Mouse (Mus musculus): Measurements from ENCODE around the gene Ahdc1. TPM values are rescaled to one million over a fixed set of nuclear protein-coding genes. Genes with fewer than 3 reads are reported as not detected.

The Ahdc1 gene
- polyA plus RNA-seq, 1 experiment from 2014 or later = 2.8 TPM

DNA sequence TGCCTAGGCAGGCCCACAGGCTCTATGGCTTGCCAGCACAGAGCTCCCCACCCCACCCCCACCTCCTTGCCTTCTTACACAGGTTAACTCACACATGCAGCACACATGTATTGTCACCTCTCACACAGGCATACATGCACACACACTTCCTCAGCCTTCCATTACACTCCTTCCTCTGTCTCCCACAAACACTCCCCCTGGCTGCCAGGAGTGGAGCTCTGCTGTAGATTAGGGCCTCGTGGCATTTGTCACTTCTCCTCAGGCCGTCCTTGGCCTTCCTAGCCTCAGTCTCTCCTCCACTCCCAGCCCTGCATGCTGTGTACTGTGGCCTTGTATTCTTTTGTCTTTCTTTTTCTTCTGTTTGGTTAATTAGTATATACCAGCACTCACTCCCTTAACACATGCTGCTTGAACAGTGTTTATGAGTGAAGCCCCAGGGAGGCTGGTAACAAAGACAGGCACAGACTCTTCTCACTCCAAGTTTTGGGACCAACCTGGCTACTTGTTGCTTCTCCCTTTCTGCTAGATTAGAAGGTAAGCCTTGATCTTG lies 15.8 kb downstream of the Ahdc1 start:
- 23% methylated on average over 2 of the region's 2 CpGs for WGBS
- no peak for TF ChIP-seq EP300 (optimal IDR thresholded peaks at IDR 0.05)
- peak; percentile 69 for TF ChIP-seq CTCF (IDR thresholded peaks at IDR 0.05; ENCODE audit: low read depth)
- DNase-seq (ENCODE audit: low spot score) (no peak), ATAC-seq (ENCODE audit: low FRiP score, low TSS enrichment) (no peak)
- peaks cover 22% of the 10 kb centered on the region for H3K4me1 ChIP-seq (replicated peaks; ENCODE audit: control insufficient read depth, insufficient read depth)
- no peaks in the 10 kb centered on the region for H3K9me3 ChIP-seq (ENCODE audit: control insufficient read depth, low read length)
- H3K4me3 ChIP-seq (ENCODE audit: low read depth, low read length) = no peak overlapping the region
- peak overlapping the region; percentile 77 for H3K27ac ChIP-seq (replicated peaks)
- no peak overlapping the region for H3K4me2 ChIP-seq (replicated peaks; ENCODE audit: low read depth)
- no peaks in the 10 kb centered on the region for H3K36me3 ChIP-seq (ENCODE audit: control insufficient read depth, insufficient read depth, low read length)
- no peak overlapping the region for H3K9ac ChIP-seq (ENCODE audit: low read length)
- no peaks in the 10 kb centered on the region for H3K27me3 ChIP-seq (ENCODE audit: control insufficient read depth, insufficient read depth, low read length)

DNA sequence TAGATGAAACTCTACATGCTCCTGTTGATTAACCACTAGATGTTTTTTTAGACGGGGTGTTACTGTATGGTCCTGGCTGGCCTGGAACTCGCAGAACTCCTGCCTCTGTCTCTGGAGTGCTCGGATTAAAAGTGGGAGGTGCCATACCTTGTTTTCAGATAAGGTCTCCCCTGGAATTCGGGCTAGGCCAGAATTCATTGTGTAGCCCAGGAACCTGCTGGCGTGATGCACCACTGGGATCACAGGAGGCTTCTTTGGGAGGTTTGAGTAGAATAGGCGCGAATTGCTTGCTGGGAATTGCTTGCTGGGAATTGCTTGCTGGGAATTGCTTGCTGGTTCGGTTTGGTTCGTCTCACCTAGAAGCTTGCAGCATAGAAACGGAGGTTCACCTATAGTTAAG lies 16.7 kb downstream of the Ahdc1 start:
- Histone ChIP-seq H3K4me3 (ENCODE audit: low read depth, low read length) (no peak overlapping the region), H3K9me3 (ENCODE audit: control insufficient read depth, low read length) (no peaks in the 10 kb centered on the region), H3K4me1 (replicated peaks; ENCODE audit: control insufficient read depth, insufficient read depth) (peaks cover 22% of the 10 kb centered on the region), H3K4me2 (replicated peaks; ENCODE audit: low read depth) (no peak overlapping the region), H3K9ac (ENCODE audit: low read length) (no peak overlapping the region), H3K27ac (replicated peaks) (0 out of 2 replicates have a peak overlapping the region, but pooled peaks have one; percentile 8), H3K36me3 (ENCODE audit: control insufficient read depth, insufficient read depth, low read length) (no peaks in the 10 kb centered on the region), H3K27me3 (ENCODE audit: control insufficient read depth, insufficient read depth, low read length) (no peaks in the 10 kb centered on the region)
- ATAC-seq (ENCODE audit: low FRiP score, low TSS enrichment) = no peak
- DNase-seq (ENCODE audit: low spot score) = no peak
- 67% methylated on average over 10 of the region's 10 CpGs for WGBS
- TF ChIP-seq CTCF (IDR thresholded peaks at IDR 0.05; ENCODE audit: low read depth) = no peak
- TF ChIP-seq EP300 (optimal IDR thresholded peaks at IDR 0.05) = no peak

DNA sequence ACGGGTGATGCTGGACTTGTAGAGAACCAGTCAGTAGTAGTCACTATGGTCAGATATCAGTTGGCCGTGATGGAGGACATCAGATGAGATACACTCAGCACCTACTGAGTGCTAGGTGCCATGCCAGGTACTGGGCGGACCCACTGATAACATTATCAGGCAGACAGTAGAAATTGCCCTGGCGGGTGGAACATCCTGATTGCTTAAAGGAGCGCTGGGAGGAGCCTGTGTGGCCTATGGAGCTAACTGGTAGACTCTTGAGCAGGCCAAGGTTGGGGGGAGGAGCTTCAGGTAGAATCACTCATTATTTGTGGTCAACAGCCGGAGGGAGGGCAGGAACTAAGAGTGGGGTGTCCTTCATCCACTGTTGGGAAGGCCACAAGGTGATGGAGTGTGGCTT lies 17.1 kb downstream of the Ahdc1 start:
- Histone ChIP-seq H3K4me2 (replicated peaks; ENCODE audit: low read depth) (no peak overlapping the region), H3K4me1 (replicated peaks; ENCODE audit: control insufficient read depth, insufficient read depth) (peaks cover 22% of the 10 kb centered on the region), H3K27ac (replicated peaks) (no peak overlapping the region), H3K9ac (ENCODE audit: low read length) (no peak overlapping the region), H3K27me3 (ENCODE audit: control insufficient read depth, insufficient read depth, low read length) (no peaks in the 10 kb centered on the region), H3K4me3 (ENCODE audit: low read depth, low read length) (no peak overlapping the region), H3K9me3 (ENCODE audit: control insufficient read depth, low read length) (no peaks in the 10 kb centered on the region), H3K36me3 (ENCODE audit: control insufficient read depth, insufficient read depth, low read length) (no peaks in the 10 kb centered on the region)
- DNase-seq (ENCODE audit: low spot score) (no peak), ATAC-seq (ENCODE audit: low FRiP score, low TSS enrichment) (no peak)
- WGBS = 85% methylated on average over 6 of the region's 6 CpGs
- no peak for TF ChIP-seq EP300 (optimal IDR thresholded peaks at IDR 0.05)
- no peak for TF ChIP-seq CTCF (IDR thresholded peaks at IDR 0.05; ENCODE audit: low read depth)

DNA sequence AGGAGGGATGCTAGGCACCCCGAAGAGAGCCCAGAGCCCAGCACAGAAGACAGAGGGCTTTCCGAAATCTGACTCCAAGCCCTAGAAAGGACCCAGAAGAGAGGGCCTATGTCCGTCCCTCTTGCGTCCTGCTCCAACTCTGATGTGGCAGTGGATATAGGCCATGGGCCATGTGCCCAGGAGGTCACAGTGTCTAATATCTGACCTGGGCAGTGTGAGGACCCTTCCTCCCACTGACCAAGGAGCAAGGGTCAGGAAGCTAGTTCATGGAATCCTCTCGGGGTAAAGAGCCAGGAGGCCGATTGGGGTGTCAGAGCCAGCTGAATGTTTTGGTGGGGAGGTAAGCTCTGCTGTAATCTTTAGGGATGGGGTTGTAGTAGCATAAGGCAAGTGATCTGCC lies 17.8 kb downstream of the Ahdc1 start:
- no peaks in the 10 kb centered on the region for H3K9me3 ChIP-seq (ENCODE audit: control insufficient read depth, low read length)
- DNase-seq (ENCODE audit: low spot score) (no peak), ATAC-seq (ENCODE audit: low FRiP score, low TSS enrichment) (no peak)
- no peak overlapping the region for H3K27ac ChIP-seq (replicated peaks)
- no peak overlapping the region for H3K9ac ChIP-seq (ENCODE audit: low read length)
- 88% methylated on average over 6 of the region's 6 CpGs for WGBS
- TF ChIP-seq EP300 (optimal IDR thresholded peaks at IDR 0.05) = no peak
- no peak for TF ChIP-seq CTCF (IDR thresholded peaks at IDR 0.05; ENCODE audit: low read depth)
- no peak overlapping the region for H3K4me2 ChIP-seq (replicated peaks; ENCODE audit: low read depth)
- H3K36me3 ChIP-seq (ENCODE audit: control insufficient read depth, insufficient read depth, low read length) = no peaks in the 10 kb centered on the region
- no peaks in the 10 kb centered on the region for H3K27me3 ChIP-seq (ENCODE audit: control insufficient read depth, insufficient read depth, low read length)
- peaks cover 22% of the 10 kb centered on the region for H3K4me1 ChIP-seq (replicated peaks; ENCODE audit: control insufficient read depth, insufficient read depth)
- no peak overlapping the region for H3K4me3 ChIP-seq (ENCODE audit: low read depth, low read length)

DNA sequence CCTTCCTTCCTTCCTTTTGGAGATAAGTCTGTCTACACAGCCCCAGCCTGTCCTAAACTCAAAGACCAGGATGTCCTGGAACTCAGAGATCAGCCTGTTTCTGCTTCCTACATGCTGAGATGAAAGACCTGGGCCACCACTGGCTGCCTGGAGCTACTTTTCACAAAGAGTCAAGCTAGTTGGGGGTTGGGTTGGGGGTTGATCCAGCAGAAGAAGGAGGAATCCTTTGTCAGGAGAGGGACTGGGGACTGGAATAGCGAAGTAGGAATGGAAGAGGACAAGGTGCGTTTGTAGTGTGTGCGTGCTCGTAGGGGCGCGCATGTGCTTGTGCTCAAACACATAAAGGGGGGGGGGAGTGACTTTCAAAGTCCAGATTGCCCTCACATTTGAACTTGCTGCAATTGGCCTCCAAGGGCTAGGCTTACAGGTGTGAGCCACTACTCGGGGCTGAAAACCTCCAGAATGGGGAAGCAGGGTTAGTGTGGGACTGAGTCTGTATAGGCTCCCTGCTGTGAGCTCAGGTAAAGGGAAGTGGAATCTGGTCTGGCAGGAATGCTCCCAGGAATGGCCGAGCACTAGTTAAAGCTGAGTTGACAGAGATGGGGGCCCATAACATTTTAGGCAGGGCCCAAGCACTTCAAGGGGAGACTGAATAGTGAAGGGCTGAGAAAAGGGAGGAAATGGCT lies 21.5 kb downstream of the Ahdc1 start:
- H3K9ac ChIP-seq (ENCODE audit: low read length) = no peak overlapping the region
- no peak overlapping the region for H3K4me3 ChIP-seq (ENCODE audit: low read depth, low read length)
- 87% methylated on average over 8 of the region's 8 CpGs for WGBS
- H3K27ac ChIP-seq (replicated peaks) = no peak overlapping the region
- DNase-seq (ENCODE audit: low spot score) (no peak), ATAC-seq (ENCODE audit: low FRiP score, low TSS enrichment) (no peak)
- no peak overlapping the region for H3K4me2 ChIP-seq (replicated peaks; ENCODE audit: low read depth)
- H3K9me3 ChIP-seq (ENCODE audit: control insufficient read depth, low read length) = no peaks in the 10 kb centered on the region
- no peaks in the 10 kb centered on the region for H3K36me3 ChIP-seq (ENCODE audit: control insufficient read depth, insufficient read depth, low read length)
- TF ChIP-seq EP300 (optimal IDR thresholded peaks at IDR 0.05) = no peak
- H3K4me1 ChIP-seq (replicated peaks; ENCODE audit: control insufficient read depth, insufficient read depth) = no peaks in the 10 kb centered on the region
- no peaks in the 10 kb centered on the region for H3K27me3 ChIP-seq (ENCODE audit: control insufficient read depth, insufficient read depth, low read length)

DNA sequence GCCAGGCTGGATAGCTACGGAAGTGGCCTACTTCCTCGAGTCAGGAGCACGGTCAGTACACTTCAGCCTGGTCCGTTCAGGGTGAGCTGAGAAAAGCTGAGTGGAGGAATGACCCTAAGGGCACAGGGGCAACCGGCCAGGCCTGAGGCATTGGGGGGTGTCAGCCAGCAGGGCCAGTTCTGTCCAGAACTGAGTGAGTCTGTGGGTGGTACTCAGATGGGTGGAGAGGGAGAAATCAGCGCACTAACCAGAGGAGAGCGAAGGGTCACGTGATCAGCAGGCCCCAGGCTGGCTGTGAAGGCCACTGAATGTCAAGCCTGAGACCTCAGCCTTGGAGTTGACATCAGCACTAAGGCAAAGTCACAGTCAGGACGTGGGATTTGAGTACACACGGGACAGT lies 23.4 kb downstream of the Ahdc1 start:
- no peak overlapping the region for H3K27ac ChIP-seq (replicated peaks)
- DNase-seq (ENCODE audit: low spot score) (no peak), ATAC-seq (ENCODE audit: low FRiP score, low TSS enrichment) (no peak)
- H3K27me3 ChIP-seq (ENCODE audit: control insufficient read depth, insufficient read depth, low read length) = no peaks in the 10 kb centered on the region
- no peak for TF ChIP-seq CTCF (IDR thresholded peaks at IDR 0.05; ENCODE audit: low read depth)
- TF ChIP-seq EP300 (optimal IDR thresholded peaks at IDR 0.05) = no peak
- H3K4me2 ChIP-seq (replicated peaks; ENCODE audit: low read depth) = no peak overlapping the region
- WGBS = 67% methylated on average over 10 of the region's 10 CpGs
- no peak overlapping the region for H3K9ac ChIP-seq (ENCODE audit: low read length)
- 0 out of 2 replicates have a peak, but pooled peaks cover 3% of the 10 kb centered on the region for H3K4me1 ChIP-seq (replicated peaks; ENCODE audit: control insufficient read depth, insufficient read depth)
- H3K36me3 ChIP-seq (ENCODE audit: control insufficient read depth, insufficient read depth, low read length) = no peaks in the 10 kb centered on the region
- no peak overlapping the region for H3K4me3 ChIP-seq (ENCODE audit: low read depth, low read length)
- H3K9me3 ChIP-seq (ENCODE audit: control insufficient read depth, low read length) = no peaks in the 10 kb centered on the region

Data from stomach, postnatal 0 days (tissue).